Mouse (Mus musculus) cerebellum, adult 11-12 months (tissue): ENCODE data around the gene Zfyve26.
"Not testable (repeated sequence)": the region's sequence is repeated elsewhere in the genome, so short reads cannot be mapped to it uniquely, and the experiment has no call there.

ENCODE experiments used
- DNase-seq: peaks from one replicate; pipeline ENCODE4 v3.0.0; 2022

The Zfyve26 gene

DNA sequence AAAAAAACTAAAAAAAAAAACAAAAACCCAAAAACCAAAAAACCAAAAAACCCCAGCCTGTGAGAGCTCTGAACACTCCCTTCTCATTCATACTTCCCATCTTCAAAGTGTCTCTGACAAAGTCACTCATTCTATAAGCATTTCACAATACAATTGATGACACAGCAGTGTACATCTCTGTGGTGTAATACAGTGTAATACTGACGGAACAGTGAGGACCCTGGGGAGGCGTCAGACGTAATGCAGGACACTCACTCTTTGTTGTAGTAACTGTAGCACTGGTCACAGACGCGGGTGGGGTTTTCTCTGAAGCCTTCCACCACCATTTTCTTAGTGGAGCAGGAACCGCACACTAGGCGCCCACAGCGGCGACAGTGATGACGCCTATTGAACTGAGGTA lies 41.1 kb downstream of the Zfyve26 start:
- no peak for DNase-seq

DNA sequence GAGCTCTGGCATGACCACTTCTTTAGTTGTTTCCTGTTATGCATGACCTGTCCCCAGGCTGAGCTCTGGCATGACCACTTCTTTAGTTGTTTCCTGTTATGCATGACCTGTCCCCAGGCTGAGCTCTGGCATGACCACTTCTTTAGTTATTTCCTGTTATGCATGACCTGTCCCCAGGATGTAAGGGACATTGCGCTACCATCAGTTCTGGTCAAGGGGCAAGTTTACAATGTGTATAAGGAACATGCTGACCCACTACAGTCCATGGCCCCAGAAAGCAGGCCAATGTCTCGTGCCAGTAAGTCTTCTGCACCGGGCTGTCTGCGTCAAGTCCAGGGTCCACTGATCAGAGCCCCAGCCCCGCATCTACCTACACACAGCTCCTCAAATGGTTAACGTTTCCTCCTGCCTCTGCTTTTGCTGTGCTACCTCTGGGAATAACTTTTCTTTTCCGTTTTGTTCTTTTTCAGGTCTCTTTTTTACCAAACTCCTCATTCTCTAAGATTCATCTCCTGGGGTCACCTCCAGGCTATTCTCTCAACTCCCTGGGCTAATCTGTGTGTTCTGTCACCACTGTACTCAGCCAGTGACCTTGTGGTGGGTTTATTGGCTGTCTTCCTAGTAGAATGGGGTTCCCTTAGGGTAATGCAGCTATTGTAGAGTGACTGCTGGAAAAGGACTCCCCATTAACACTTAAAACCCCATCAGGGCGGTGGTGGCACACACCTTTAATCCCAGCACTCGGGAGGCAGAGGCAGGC lies 42.6 kb downstream of the Zfyve26 start:
- DNase-seq, result no peak

DNA sequence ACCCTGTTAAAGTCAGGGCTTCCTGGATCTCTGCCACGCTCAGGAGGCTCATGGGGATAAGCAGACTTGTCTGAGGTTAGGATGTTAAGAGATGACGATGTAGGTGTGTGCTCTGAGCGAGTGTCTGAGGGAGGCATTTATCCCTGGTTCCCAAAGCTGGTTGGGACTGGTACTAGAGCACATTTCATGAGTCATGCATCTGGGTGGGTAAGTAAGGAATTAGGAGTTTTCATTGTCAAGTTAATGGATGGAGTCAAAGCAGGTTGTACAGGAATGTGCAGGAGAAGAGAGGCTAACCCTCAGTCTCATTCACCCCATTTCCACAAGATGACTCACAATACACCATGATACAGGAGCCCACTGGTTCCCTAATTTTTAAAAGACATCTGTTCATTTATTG lies 48.0 kb downstream of the Zfyve26 start:
- no peak for DNase-seq

GRCm38 (mm10) chr12:79242921-79243320 lies 53.2 kb downstream of the Zfyve26 start:
- DNase-seq, result no peak

- DNase-seq, result no peak
Observed at GRCm38 (mm10) chr12:79241985-79242384, 54.1 kb downstream of the Zfyve26 start.

DNA sequence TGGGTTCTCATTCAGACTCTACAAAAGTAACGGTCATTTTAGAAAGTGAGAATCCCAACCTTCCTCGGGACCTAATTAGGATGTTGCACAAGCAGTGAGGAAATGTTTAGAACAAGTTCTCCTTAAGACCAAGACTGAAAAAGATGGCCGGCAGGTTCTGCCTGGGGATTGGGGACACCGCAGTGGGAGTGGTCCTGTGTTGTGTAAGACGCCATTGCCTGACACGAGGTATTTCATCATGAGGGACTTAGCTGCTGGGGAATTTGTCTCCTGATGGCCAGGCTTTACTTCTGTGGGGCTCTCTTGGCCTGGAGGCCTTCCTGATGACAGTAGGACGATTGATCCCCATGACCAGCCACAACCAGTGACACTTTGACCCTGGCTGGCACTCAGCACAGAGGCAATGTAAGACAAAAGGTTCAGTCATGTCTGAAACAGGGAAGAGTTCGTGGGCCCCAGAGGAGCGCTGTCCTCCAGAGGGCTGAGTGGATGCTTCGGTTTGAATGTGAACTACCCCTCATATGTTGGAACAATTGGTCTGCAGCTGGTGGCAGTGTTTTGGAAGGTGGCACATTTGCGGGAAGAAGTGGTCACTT lies 60.5 kb downstream of the Zfyve26 start:
- no peak for DNase-seq

DNA sequence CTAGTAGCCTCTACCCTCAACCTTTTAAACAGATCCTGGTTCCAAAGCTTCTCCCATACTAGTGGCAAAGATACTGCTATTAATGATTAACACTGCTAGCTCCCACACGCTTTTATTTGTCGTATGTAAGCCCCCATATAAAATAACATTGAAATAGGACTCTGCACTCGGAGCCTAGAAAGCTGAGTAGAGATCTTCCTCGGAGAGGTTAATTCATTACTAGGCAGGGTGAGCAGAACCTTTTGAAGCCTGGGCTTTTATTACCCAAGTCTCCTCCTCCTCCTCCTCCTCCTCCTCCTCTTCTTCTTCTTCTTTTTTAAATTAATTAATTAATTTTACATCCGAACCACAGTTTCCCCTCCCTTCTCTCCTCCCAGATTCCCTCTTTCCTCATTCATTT lies 78.6 kb downstream of the Zfyve26 start:
- no peak for DNase-seq

- DNase-seq, result no peak
Observed at GRCm38 (mm10) chr12:79211447-79211846, 84.7 kb downstream of the Zfyve26 start.

DNA sequence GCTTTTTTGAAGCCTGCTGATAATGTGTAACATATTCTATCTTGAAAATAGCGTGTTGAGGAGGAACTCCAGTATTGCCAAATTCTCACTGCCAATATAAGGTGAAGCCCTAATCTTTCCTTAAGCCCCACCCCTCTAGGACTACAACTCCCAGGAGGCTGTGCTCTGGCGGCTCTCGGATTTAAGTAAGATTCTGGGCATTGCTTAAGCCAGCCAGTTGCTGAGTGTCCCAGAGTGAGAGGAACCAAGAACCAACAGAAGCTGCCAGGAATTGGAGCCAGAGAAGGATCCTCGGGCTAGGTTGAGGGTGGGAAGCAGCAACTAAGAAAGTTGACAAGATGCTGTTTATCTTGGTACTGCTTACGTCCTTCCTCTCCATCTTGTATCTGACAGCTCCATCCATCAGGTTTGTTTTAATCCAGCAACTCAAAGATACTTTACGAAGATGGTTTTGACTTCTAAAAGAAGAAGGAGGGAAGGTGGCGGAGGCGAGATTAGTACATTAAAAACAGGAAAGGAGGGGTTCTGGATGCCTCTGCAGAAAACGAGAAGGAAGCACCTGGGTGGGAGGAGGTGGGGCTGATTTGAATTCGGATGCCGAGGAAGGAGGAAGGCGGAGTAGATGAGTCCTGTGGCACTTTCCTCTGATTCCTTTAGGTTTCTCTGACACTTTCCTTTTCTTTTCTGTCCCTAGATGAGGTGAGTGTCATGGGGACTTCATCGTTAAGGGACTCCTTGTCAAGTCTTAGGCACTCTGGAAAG lies 87.2 kb downstream of the Zfyve26 start, which contains the start of gene Rdh12:
TSS of gene Rdh12 (plus strand) at position 212 of the 762 bp plus-strand sequence.
- DNase-seq, result peak; percentile 42

GRCm38 (mm10) chr12:79201882-79202281 lies 94.2 kb downstream of the Zfyve26 start:
- DNase-seq, result no peak

- no peak for DNase-seq
Observed at GRCm38 (mm10) chr12:79197105-79197504, 99.0 kb downstream of the Zfyve26 start.

GRCm38 (mm10) chr12:79193441-79193840 lies 102.7 kb downstream of the Zfyve26 start:
- DNase-seq, result peak; percentile 49

DNA sequence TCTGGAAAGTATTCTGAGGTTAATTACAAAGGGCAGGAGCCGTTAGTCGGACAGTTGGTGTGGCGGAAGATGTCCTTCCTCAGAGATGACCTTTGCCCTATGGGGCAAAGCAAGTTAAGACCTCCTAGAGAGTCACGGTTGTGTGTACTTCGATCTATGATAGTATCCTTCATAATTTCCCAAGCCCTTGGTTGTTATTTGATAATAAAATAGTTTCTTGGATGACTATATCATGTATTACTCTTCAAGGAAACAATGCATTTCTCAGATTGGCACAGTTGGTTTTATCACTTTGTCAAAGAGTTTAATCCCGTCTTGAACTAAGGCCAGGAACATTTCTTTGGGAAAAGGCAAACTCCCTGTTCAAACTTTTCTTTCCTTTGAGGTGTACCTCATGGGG lies 103.9 kb downstream of the Zfyve26 start, which contains the start of gene Rdh11:
TSS of gene Rdh11 (minus strand) at position 101 of the 400 bp plus-strand sequence.
- DNase-seq, result no peak

GRCm38 (mm10) chr12:79191701-79192100 lies 104.4 kb downstream of the Zfyve26 start:
- DNase-seq, result peak; percentile 60

DNA sequence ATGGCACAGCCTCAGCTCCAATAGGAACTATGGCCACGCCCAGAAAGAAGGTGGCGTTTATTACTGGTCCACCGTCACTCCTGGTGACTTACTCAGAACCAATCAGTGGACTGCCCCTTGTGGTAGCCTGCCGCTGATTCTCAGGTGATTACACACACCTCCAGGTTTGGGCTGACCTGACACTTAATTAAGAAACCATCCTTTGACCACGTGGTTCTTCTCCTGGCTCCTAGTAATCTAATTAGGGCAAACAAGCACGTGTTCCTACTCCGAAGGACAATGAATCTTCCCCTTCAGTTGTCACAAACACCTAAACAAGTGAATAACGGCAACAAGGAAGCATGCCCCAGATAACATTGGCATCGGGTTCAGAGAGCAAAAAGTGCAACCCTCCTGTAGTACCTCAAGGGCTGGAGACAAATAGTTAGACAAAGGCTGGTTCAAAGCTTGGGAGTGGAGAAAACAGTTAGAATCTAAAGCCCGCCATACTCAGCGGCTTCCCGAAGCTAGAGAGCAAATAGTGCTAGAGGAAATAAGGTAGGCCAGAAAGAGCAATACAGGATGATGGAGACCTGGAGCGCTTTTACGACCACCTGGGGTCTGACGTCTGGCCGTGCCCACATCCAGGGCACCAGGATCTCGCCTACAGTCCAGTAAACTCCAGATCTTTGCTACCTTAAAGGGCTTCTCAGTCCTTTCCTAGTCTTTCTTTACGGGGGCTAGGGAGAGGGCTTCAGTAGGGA lies 105.0 kb downstream of the Zfyve26 start:
- peak; percentile 66 for DNase-seq

DNA sequence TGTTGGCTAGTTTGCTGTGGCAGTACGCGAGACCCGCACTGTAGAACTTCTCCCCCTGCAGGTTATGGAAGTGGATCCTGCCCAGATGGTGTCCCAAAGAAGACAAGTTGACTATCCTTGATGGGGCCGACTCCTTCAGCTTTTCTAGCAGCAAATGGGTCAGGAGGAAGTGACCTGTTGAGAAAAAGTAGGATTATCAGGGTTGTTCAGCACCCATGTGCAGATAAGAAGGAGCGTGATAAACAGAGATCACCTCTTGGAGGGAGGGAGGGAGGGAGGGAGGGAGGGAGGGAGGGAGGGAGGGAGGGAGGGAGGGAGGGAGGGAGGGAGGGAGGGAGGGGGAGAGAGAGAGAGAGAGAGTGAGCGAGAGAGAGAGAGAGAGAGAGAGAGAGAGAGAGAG lies 110.9 kb downstream of the Zfyve26 start:
- not testable (repeated sequence) for DNase-seq
